Comparison of ENCODE assay signal across 8 mouse cellular contexts in genomic region chr12:58268186-58268562, GRCm38 (mm10). TPM values are rescaled to one million over a fixed set of nuclear protein-coding genes. Genes with fewer than 3 reads are reported as not detected.
A peak's percentile ranks its signal among the peaks of the same experiment; 100 is the strongest.
DNase-seq lines count a peak whose midpoint lies in the region; ATAC-seq and TF ChIP-seq lines count a peak whose summit lies in the region.

No protein-coding gene starts in this region.

- no peaks in the 10 kb centered on the region for H3K27me3 ChIP-seq in heart, adult 2 months (ENCODE audit: control insufficient read depth, insufficient read depth, low read length)
- no peaks in the 10 kb centered on the region for H3K27me3 ChIP-seq in kidney, postnatal 0 days (ENCODE audit: insufficient read depth, low read length)
- H3K27me3 ChIP-seq in stomach, postnatal 0 days (ENCODE audit: control insufficient read depth, insufficient read depth, low read length) = no peaks in the 10 kb centered on the region

- peak overlapping the region; percentile 97 for H3K27ac ChIP-seq in heart, adult 2 months
- H3K27ac ChIP-seq in kidney, postnatal 0 days = peak overlapping the region; percentile 78
- peak overlapping the region; percentile 77 for H3K27ac ChIP-seq in stomach, postnatal 0 days (replicated peaks)

- H3K4me3 ChIP-seq in heart, adult 2 months = peak overlapping the region; percentile 51
- H3K4me3 ChIP-seq in kidney, postnatal 0 days (replicated peaks; ENCODE audit: low read depth, low read length) = peak overlapping the region; percentile 40
- peak overlapping the region; percentile 43 for H3K4me3 ChIP-seq in stomach, postnatal 0 days (ENCODE audit: low read depth, low read length)

- DNase-seq in kidney, adult 9 months = peak; percentile 5
- DNase-seq in kidney, adult 18-20 months = no peak
- peak; percentile 41 for DNase-seq in brain, adult 2 months (ENCODE audit: low read depth, low spot score)
- no peak for DNase-seq in heart, adult 2 months
- DNase-seq in kidney, postnatal 0 days (ENCODE audit: low spot score) = no peak
- peak; percentile 7 for DNase-seq in lung, postnatal 14 days
- peak; percentile 41 for DNase-seq in stomach, postnatal 0 days (ENCODE audit: low spot score)

- H3K4me2 ChIP-seq in kidney, postnatal 0 days (ENCODE audit: low read length) = peak overlapping the region; percentile 73
- peak overlapping the region; percentile 72 for H3K4me2 ChIP-seq in stomach, postnatal 0 days (replicated peaks; ENCODE audit: low read depth)

- TF ChIP-seq CTCF in heart, adult 2 months (IDR thresholded peaks at IDR 0.05) = peak; percentile 39
- TF ChIP-seq CTCF in kidney, postnatal 0 days (IDR thresholded peaks at IDR 0.05; ENCODE audit: low read depth) = no peak
- 0 out of 2 replicates have a peak, but pooled peaks have one; percentile 3 for TF ChIP-seq CTCF in stomach, postnatal 0 days (IDR thresholded peaks at IDR 0.05; ENCODE audit: low read depth)

- no peaks in the 10 kb centered on the region for H3K9me3 ChIP-seq in kidney, postnatal 0 days (replicated peaks; ENCODE audit: low read length)
- H3K9me3 ChIP-seq in stomach, postnatal 0 days (ENCODE audit: control insufficient read depth, low read length) = no peaks in the 10 kb centered on the region

- peaks cover 4% of the 10 kb centered on the region for H3K4me1 ChIP-seq in heart, adult 2 months (ENCODE audit: control insufficient read depth, insufficient read depth, low read length)
- 0 out of 2 replicates have a peak, but pooled peaks cover 12% of the 10 kb centered on the region for H3K4me1 ChIP-seq in kidney, postnatal 0 days (replicated peaks; ENCODE audit: insufficient read depth, low read length)
- H3K4me1 ChIP-seq in stomach, postnatal 0 days (replicated peaks; ENCODE audit: control insufficient read depth, insufficient read depth) = 0 out of 2 replicates have a peak, but pooled peaks cover 2% of the 10 kb centered on the region

- no peak for TF ChIP-seq EP300 in heart, adult 2 months (IDR thresholded peaks at IDR 0.05; ENCODE audit: insufficient read depth, low read depth, low read length)
- no peak for TF ChIP-seq EP300 in stomach, postnatal 0 days (optimal IDR thresholded peaks at IDR 0.05)

- peak; percentile 66 for ATAC-seq in kidney, postnatal 0 days (replicated peaks; ENCODE audit: low FRiP score, low read depth)
- peak; percentile 56; the same call in 1 of the 2 replicates for ATAC-seq in stomach, postnatal 0 days (ENCODE audit: low FRiP score, low TSS enrichment)
- ATAC-seq in inflammation-experienced regulatory T-cells, adult 6 months = no peak

- H3K79me2 ChIP-seq in heart, adult 2 months (replicated peaks; ENCODE audit: control insufficient read depth, insufficient read depth, low read length) = no peaks in the 10 kb centered on the region

- WGBS in heart, adult 2 months = 3% methylated on average over 15 of the region's 15 CpGs
- 4% methylated on average over 15 of the region's 15 CpGs for WGBS in kidney, postnatal 0 days
- 5% methylated on average over 15 of the region's 15 CpGs for WGBS in stomach, postnatal 0 days

- TF ChIP-seq POLR2A in heart, adult 2 months (IDR thresholded peaks at IDR 0.05; ENCODE audit: insufficient read depth, low read depth, low read length) = no peak

- intact Hi-C loops in heart, adult 2 months (cut with DNase I) = loop anchor here (1.0 to 2.0 kb wide), 2 partner anchors 54 to 55 kb away; no protein-coding TSS in a partner anchor

- peak overlapping the region; percentile 89 for H3K9ac ChIP-seq in heart, adult 2 months (ENCODE audit: low read depth, low read length)
- peak overlapping the region; percentile 65 for H3K9ac ChIP-seq in kidney, postnatal 0 days (ENCODE audit: low read depth, low read length)
- H3K9ac ChIP-seq in stomach, postnatal 0 days (ENCODE audit: low read length) = peak overlapping the region; percentile 57

- peaks cover 16% of the 10 kb centered on the region for H3K36me3 ChIP-seq in heart, adult 2 months (ENCODE audit: control insufficient read depth, insufficient read depth, low read length)
- H3K36me3 ChIP-seq in kidney, postnatal 0 days (ENCODE audit: insufficient read depth, low read length) = no peaks in the 10 kb centered on the region
- no peaks in the 10 kb centered on the region for H3K36me3 ChIP-seq in stomach, postnatal 0 days (ENCODE audit: control insufficient read depth, insufficient read depth, low read length)

RNA-seq across cellular contexts. Expression of gene Clec14a, which starts 0.9 kb away (rescaled TPM):
- total RNA-seq in heart, adult 2 months (2021) = 10 to 100 TPM in 1 of 2 experiments, 1 to 10 TPM in 1; 9.2 to 13.9 TPM
- polyA plus RNA-seq in heart, adult 2 months (2012; rRNA removed) = 6.9 and 9.6 TPM in 2 replicates
- 14.2 and 17.5 TPM in 2 replicates for polyA plus RNA-seq in kidney, postnatal 0 days (2015; fragmentation: Nextera tagmentation; extraction: Ambion mirVana)
- 7.1 and 7.8 TPM in 2 replicates for polyA plus RNA-seq in stomach, postnatal 0 days (2015; fragmentation: Nextera tagmentation; extraction: Ambion mirVana)
- not detected for polyA plus RNA-seq in inflammation-experienced regulatory T-cells, adult 6 months (2017; shearing (Covaris generic))

RNA-seq across cellular contexts. Expression of gene Sstr1, which starts 56.6 kb away (rescaled TPM):
- total RNA-seq in heart, adult 2 months (2021) = under 1 TPM in 1 of 2 experiments, not detected in 1; 0.18 TPM
- polyA plus RNA-seq in heart, adult 2 months (2012; rRNA removed) = not detected in 2 replicates
- 1.1 and 1.4 TPM in 2 replicates for polyA plus RNA-seq in kidney, postnatal 0 days (2015; fragmentation: Nextera tagmentation; extraction: Ambion mirVana)
- 0.90 and 1.0 TPM in 2 replicates for polyA plus RNA-seq in stomach, postnatal 0 days (2015; fragmentation: Nextera tagmentation; extraction: Ambion mirVana)
- polyA plus RNA-seq in inflammation-experienced regulatory T-cells, adult 6 months (2017; shearing (Covaris generic)) = not detected

Comparison
In these comparisons a context has a peak if more than half of its experiments do, and no peak if none do; other contexts are left out.
1. DNase-seq: peak in kidney, adult 9 months (single experiment), brain, adult 2 months (single experiment), lung, postnatal 14 days (single experiment) and stomach, postnatal 0 days (single experiment); none in kidney, adult 18-20 months (single experiment), heart, adult 2 months (0 of 2) and kidney, postnatal 0 days (single experiment).
2. Peak in every context shown above with its lines, with median percentiles within 50 percentile points of each other: H3K27ac ChIP-seq, H3K4me3 ChIP-seq and H3K9ac ChIP-seq.